Mouse (Mus musculus) thymus, adult 2 months (tissue): ENCODE measurements at regions not wholly inside any gene's neighbourhood (a gene's known extent, or its start where the extent isn't known, plus 50 kb on each side); places are given as distances from the start of the nearest gene placed in this dataset.
A peak's percentile ranks its signal among the peaks of the same experiment; 100 is the strongest.

Experiments
- DNase-seq: peaks from one replicate; pipeline ENCODE4 v3.0.0; 2021
- H3K27ac ChIP-seq: fragments of 200-500 bp; 2 replicates; pipeline ENCODE4 v1.5.1; 2012; ENCODE audit warnings: low read length, control low read depth; ENCODE audit not compliant: control insufficient read depth, insufficient read depth
- H3K27me3 ChIP-seq: fragments of 200-500 bp; 2 replicates; pipeline ENCODE4 v1.6.1; 2012; ENCODE audit warnings: mild to moderate bottlenecking, low read length, moderate library complexity, mixed read lengths; ENCODE audit not compliant: control insufficient read depth, insufficient read depth
- H3K36me3 ChIP-seq: fragments of 200-500 bp; 2 replicates; pipeline ENCODE4 v1.6.1; 2012; ENCODE audit warnings: mild to moderate bottlenecking, low read length, moderate library complexity; ENCODE audit not compliant: control insufficient read depth, insufficient read depth
- H3K4me1 ChIP-seq: fragments of 200-500 bp; replicated peaks from 2 replicates; pipeline ENCODE4 v1.6.1; 2012; ENCODE audit warnings: low read length; ENCODE audit not compliant: control insufficient read depth, insufficient read depth
- H3K4me3 ChIP-seq: fragments of 200-500 bp; 2 replicates; pipeline ENCODE4 v1.5.1; 2012; ENCODE audit warnings: mild to moderate bottlenecking, low read length, control low read depth, moderate library complexity; ENCODE audit not compliant: control insufficient read depth, insufficient read depth
- CTCF ChIP-seq: fragments of 200-500 bp; IDR thresholded peaks from 2 replicates; pipeline ENCODE4 v1.5.1; 2012; ENCODE audit warnings: mild to moderate bottlenecking, control low read depth, low read length, moderate library complexity, borderline replicate concordance; ENCODE audit not compliant: control insufficient read depth, poor library complexity, insufficient read depth; ENCODE audit errors: extremely low read depth
- POLR2A ChIP-seq: fragments of 200-500 bp; IDR thresholded peaks from 2 replicates; pipeline ENCODE4 v1.6.1; 2012; ENCODE audit warnings: mild to moderate bottlenecking, low read length, control low read depth, moderate library complexity; ENCODE audit not compliant: control insufficient read depth, poor library complexity, insufficient read depth; ENCODE audit errors: extremely low read depth
- WGBS: fragments of 180-500 bp; shearing (Covaris S2); methylation state at CpG from one replicate; pipeline ENCODE4 v1.1.7; 2018; 5-methylcytosine and 5-hydroxymethylcytosine counted together

GRCm38 (mm10) chr13:97618190-97618586 lies 142.2 kb downstream of the Gm10260 start:
- H3K36me3 ChIP-seq = no peaks in the 10 kb centered on the region
- no peaks in the 10 kb centered on the region for H3K27me3 ChIP-seq
- WGBS = 81% methylated on average over 6 of the region's 6 CpGs
- no peak for DNase-seq
- no peaks in the 10 kb centered on the region; the same call in 1 of the 2 replicates for H3K4me1 ChIP-seq
- no peak overlapping the region for H3K27ac ChIP-seq
- TF ChIP-seq CTCF (no peak), POLR2A (no peak)
- H3K4me3 ChIP-seq = no peak overlapping the region

GRCm38 (mm10) chr13:97617511-97618189 lies 142.8 kb downstream of the Gm10260 start:
- H3K4me3 ChIP-seq = no peak overlapping the region
- H3K27ac ChIP-seq = no peak overlapping the region
- H3K36me3 ChIP-seq = no peaks in the 10 kb centered on the region
- DNase-seq = no peak
- WGBS = 84% methylated on average over 13 of the region's 13 CpGs
- no peaks in the 10 kb centered on the region; the same call in 1 of the 2 replicates for H3K4me1 ChIP-seq
- H3K27me3 ChIP-seq = no peaks in the 10 kb centered on the region
- TF ChIP-seq CTCF (no peak), POLR2A (no peak)

- TF ChIP-seq POLR2A = no peak
- TF ChIP-seq CTCF = no peak
- no peak overlapping the region for H3K4me3 ChIP-seq
- H3K36me3 ChIP-seq = no peaks in the 10 kb centered on the region
- H3K27ac ChIP-seq = no peak overlapping the region
- H3K27me3 ChIP-seq = no peaks in the 10 kb centered on the region
- DNase-seq = no peak
- no peaks in the 10 kb centered on the region; the same call in 1 of the 2 replicates for H3K4me1 ChIP-seq
Observed at GRCm38 (mm10) chr13:97616919-97617318, 143.5 kb downstream of the Gm10260 start.

- Histone ChIP-seq H3K4me1 (peaks cover 2% of the 10 kb centered on the region), H3K36me3 (no peaks in the 10 kb centered on the region), H3K27ac (no peak overlapping the region), H3K4me3 (no peak overlapping the region), H3K27me3 (no peaks in the 10 kb centered on the region)
- TF ChIP-seq CTCF (peak; percentile 59; the same call in 1 of the 2 replicates), POLR2A (no peak)
- 19% methylated on average over 11 of the region's 11 CpGs for WGBS
- peak; percentile 55 for DNase-seq
Observed at GRCm38 (mm10) chr13:97607221-97607723, 153.2 kb downstream of the Gm10260 start.

GRCm38 (mm10) chr13:97604451-97604850 lies 156.0 kb downstream of the Gm10260 start:
- no peaks in the 10 kb centered on the region for H3K27me3 ChIP-seq
- H3K36me3 ChIP-seq = no peaks in the 10 kb centered on the region
- no peak for TF ChIP-seq POLR2A
- no peak for DNase-seq
- 95% methylated on average over 3 of the region's 3 CpGs for WGBS
- H3K27ac ChIP-seq = no peak overlapping the region
- H3K4me1 ChIP-seq = peaks cover 2% of the 10 kb centered on the region
- H3K4me3 ChIP-seq = no peak overlapping the region

GRCm38 (mm10) chr13:97601135-97601730 lies 159.2 kb downstream of the Gm10260 start:
- H3K27me3 ChIP-seq = no peaks in the 10 kb centered on the region
- no peak overlapping the region for H3K27ac ChIP-seq
- H3K4me3 ChIP-seq = no peak overlapping the region
- no peaks in the 10 kb centered on the region for H3K4me1 ChIP-seq
- TF ChIP-seq POLR2A (no peak), CTCF (no peak)
- WGBS = 95% methylated on average over 7 of the region's 7 CpGs
- no peaks in the 10 kb centered on the region for H3K36me3 ChIP-seq
- no peak for DNase-seq
